19 mouse cellular contexts compared by ENCODE assay signal in genomic region chr1:118911427-118911727, GRCm38 (mm10).
DNase-seq lines count a peak whose midpoint lies in the region; ATAC-seq lines count a peak whose summit lies in the region.
"Had no signal": no experiment of that assay in that cellular context is flagged by ENCODE, and none has a peak within 500 bp of the region (broad histone marks: within the 10 kb centered on the region; RNA-seq: fewer than 3 reads in every experiment).

No protein-coding gene starts in this region.

- no peak for ATAC-seq in embryonic facial prominence, embryonic 12.5 days (ENCODE audit: insufficient number of reproducible peaks, insufficient read depth, low FRiP score, low TSS enrichment)
- no peak for ATAC-seq in forebrain, embryonic 16.5 days
- ATAC-seq: activated CD4-positive, CD25-positive, alpha-beta regulatory T cell, adult 4 months; intestine, embryonic 15.5 days; Patski had no signal

- WGBS in embryonic facial prominence, embryonic 10.5 days, result 20% methylated on average over 3 of the region's 3 CpGs
- 30% methylated on average over 3 of the region's 3 CpGs for WGBS in embryonic facial prominence, embryonic 12.5 days
- WGBS in forebrain, embryonic 16.5 days, result 7% methylated on average over 2 of the region's 3 CpGs
- WGBS in limb, embryonic 10.5 days, result 32% methylated on average over 3 of the region's 3 CpGs

- H3K4me3 ChIP-seq in embryonic facial prominence, embryonic 10.5 days, result no peak overlapping the region
- H3K4me3 ChIP-seq in embryonic facial prominence, embryonic 12.5 days, result no peak overlapping the region
- no peak overlapping the region for H3K4me3 ChIP-seq in forebrain, embryonic 16.5 days (replicated peaks; ENCODE audit: low read length)
- H3K4me3 ChIP-seq in limb, embryonic 10.5 days, result no peak overlapping the region
- H3K4me3 ChIP-seq: heart, embryonic 13.5 days; intestine, embryonic 15.5 days; left cerebral cortex, adult 2 months; limb, embryonic 13.5 days; stomach, embryonic 15.5 days had no signal

- peaks cover 64% of the 10 kb centered on the region for H3K4me1 ChIP-seq in embryonic facial prominence, embryonic 10.5 days
- peaks cover 35% of the 10 kb centered on the region for H3K4me1 ChIP-seq in embryonic facial prominence, embryonic 12.5 days
- peaks cover 56% of the 10 kb centered on the region for H3K4me1 ChIP-seq in forebrain, embryonic 16.5 days (replicated peaks; ENCODE audit: control insufficient read depth, insufficient read depth, low read length)
- peaks cover 95% of the 10 kb centered on the region for H3K4me1 ChIP-seq in limb, embryonic 10.5 days

- H3K9ac ChIP-seq in embryonic facial prominence, embryonic 12.5 days, result no peak overlapping the region
- H3K9ac ChIP-seq in forebrain, embryonic 16.5 days (replicated peaks; ENCODE audit: low read depth, low read length), result no peak overlapping the region
- H3K9ac ChIP-seq: heart, embryonic 13.5 days; intestine, embryonic 15.5 days; limb, embryonic 13.5 days; liver, embryonic 14.5 days; stomach, embryonic 15.5 days had no signal

- no peak for DNase-seq in embryonic facial prominence, embryonic 10.5 days (ENCODE audit: low spot score)
- no peak for DNase-seq in limb, embryonic 10.5 days (ENCODE audit: low spot score)
- no peak for DNase-seq in urinary bladder, postnatal 4 days (ENCODE audit: low spot score in 2 of 2)
- DNase-seq in kidney, adult 8-10 months, result no peak
- DNase-seq in gastrocnemius, adult 18-20 months (ENCODE audit: low spot score), result no peak
- DNase-seq: adrenal gland, postnatal 36 days; gastrocnemius, postnatal 36 days; heart, postnatal 36 days had no signal

- H3K4me2 ChIP-seq in embryonic facial prominence, embryonic 12.5 days (replicated peaks), result no peak overlapping the region
- no peak overlapping the region for H3K4me2 ChIP-seq in forebrain, embryonic 16.5 days (ENCODE audit: low read length)
- H3K4me2 ChIP-seq: heart, embryonic 13.5 days; intestine, embryonic 15.5 days; limb, embryonic 13.5 days; stomach, embryonic 15.5 days had no signal

- H3K27ac ChIP-seq in embryonic facial prominence, embryonic 10.5 days (replicated peaks), result peak overlapping the region; percentile 11; the same call in 1 of the 2 replicates
- H3K27ac ChIP-seq in embryonic facial prominence, embryonic 12.5 days, result peak overlapping the region; percentile 23; the same call in 1 of the 2 replicates
- peak overlapping the region; percentile 31 for H3K27ac ChIP-seq in forebrain, embryonic 16.5 days (ENCODE audit: low read length)
- peak overlapping the region; percentile 42; the same call in 1 of the 2 replicates for H3K27ac ChIP-seq in limb, embryonic 10.5 days
- H3K27ac ChIP-seq: heart, embryonic 13.5 days; intestine, embryonic 15.5 days; kidney, postnatal 0 days; left cerebral cortex, adult 2 months; limb, embryonic 13.5 days; liver, embryonic 14.5 days; stomach, embryonic 15.5 days had no signal

- H3K36me3 ChIP-seq in embryonic facial prominence, embryonic 10.5 days (replicated peaks), result peaks cover 4% of the 10 kb centered on the region; the same call in 1 of the 2 replicates
- no peaks in the 10 kb centered on the region; the same call in 1 of the 2 replicates for H3K36me3 ChIP-seq in embryonic facial prominence, embryonic 12.5 days
- no peaks in the 10 kb centered on the region for H3K36me3 ChIP-seq in forebrain, embryonic 16.5 days (ENCODE audit: control insufficient read depth, insufficient read depth)
- H3K36me3 ChIP-seq in limb, embryonic 10.5 days, result 0 out of 2 replicates have a peak, but pooled peaks cover 6% of the 10 kb centered on the region
- H3K36me3 ChIP-seq: heart, embryonic 13.5 days; intestine, embryonic 15.5 days; stomach, embryonic 15.5 days had no signal

- H3K9me3 ChIP-seq in embryonic facial prominence, embryonic 10.5 days, result no peaks in the 10 kb centered on the region
- no peaks in the 10 kb centered on the region for H3K9me3 ChIP-seq in embryonic facial prominence, embryonic 12.5 days
- H3K9me3 ChIP-seq in forebrain, embryonic 16.5 days (ENCODE audit: control insufficient read depth, low read length), result no peaks in the 10 kb centered on the region
- H3K9me3 ChIP-seq in limb, embryonic 10.5 days (replicated peaks), result no peaks in the 10 kb centered on the region
- H3K9me3 ChIP-seq: heart, embryonic 13.5 days; intestine, embryonic 15.5 days; limb, embryonic 13.5 days; stomach, embryonic 15.5 days had no signal

- H3K27me3 ChIP-seq in embryonic facial prominence, embryonic 10.5 days (replicated peaks; ENCODE audit: low read depth, poor library complexity, severe bottlenecking), result peaks cover 23% of the 10 kb centered on the region; the same call in 1 of the 2 replicates
- no peaks in the 10 kb centered on the region for H3K27me3 ChIP-seq in embryonic facial prominence, embryonic 12.5 days
- H3K27me3 ChIP-seq in forebrain, embryonic 16.5 days (replicated peaks; ENCODE audit: control insufficient read depth, insufficient read depth, low read length), result no peaks in the 10 kb centered on the region
- H3K27me3 ChIP-seq in limb, embryonic 10.5 days (ENCODE audit: low read depth, poor library complexity, severe bottlenecking), result no peaks in the 10 kb centered on the region
- H3K27me3 ChIP-seq: intestine, embryonic 15.5 days; limb, embryonic 13.5 days; Patski; stomach, embryonic 15.5 days had no signal
